Mouse (Mus musculus) 3134 (cell line): Measurements from ENCODE around the gene Robo1.

ENCODE experiments used
- DNase-seq: peaks from one replicate; pipeline ENCODE4 v3.0.0-alpha.2; 2011; ENCODE audit warnings: low spot score; ENCODE audit not compliant: insufficient read length; ENCODE audit errors: extremely low read depth

Gene Robo1

GRCm38 (mm10) chr16:72800121-72800749 lies 492.1 kb downstream of the Robo1 start:
- no peak for DNase-seq

GRCm38 (mm10) chr16:72800788-72801187 lies 492.7 kb downstream of the Robo1 start:
- no peak for DNase-seq

GRCm38 (mm10) chr16:72808351-72808750 lies 500.2 kb downstream of the Robo1 start:
- no peak for DNase-seq

- no peak for DNase-seq
Measured at GRCm38 (mm10) chr16:72810942-72811341, 502.8 kb downstream of the Robo1 start.

GRCm38 (mm10) chr16:72811494-72811893 lies 503.4 kb downstream of the Robo1 start:
- no peak for DNase-seq

GRCm38 (mm10) chr16:72811908-72812307 lies 503.8 kb downstream of the Robo1 start:
- no peak for DNase-seq

- DNase-seq = no peak
Measured at GRCm38 (mm10) chr16:72828381-72828780, 520.3 kb downstream of the Robo1 start.

GRCm38 (mm10) chr16:72829530-72829929 lies 521.4 kb downstream of the Robo1 start:
- no peak for DNase-seq

- no peak for DNase-seq
Measured at GRCm38 (mm10) chr16:72830394-72831056, 522.4 kb downstream of the Robo1 start.

GRCm38 (mm10) chr16:72834266-72834665 lies 526.2 kb downstream of the Robo1 start:
- DNase-seq = no peak

GRCm38 (mm10) chr16:72839031-72839430 lies 530.9 kb downstream of the Robo1 start:
- no peak for DNase-seq

GRCm38 (mm10) chr16:72841066-72841465 lies 533.0 kb downstream of the Robo1 start:
- DNase-seq = no peak

GRCm38 (mm10) chr16:72854101-72854500 lies 546.0 kb downstream of the Robo1 start:
- no peak for DNase-seq

- DNase-seq = no peak
Measured at GRCm38 (mm10) chr16:72854809-72855503, 546.9 kb downstream of the Robo1 start.

GRCm38 (mm10) chr16:72861707-72862277 lies 553.7 kb downstream of the Robo1 start:
- DNase-seq = no peak

GRCm38 (mm10) chr16:72866011-72866410 lies 557.9 kb downstream of the Robo1 start:
- DNase-seq = no peak

GRCm38 (mm10) chr16:72874934-72875732 lies 567.0 kb downstream of the Robo1 start:
- no peak for DNase-seq

GRCm38 (mm10) chr16:72888108-72888507 lies 580.0 kb downstream of the Robo1 start:
- DNase-seq = no peak

GRCm38 (mm10) chr16:72889401-72889800 lies 581.3 kb downstream of the Robo1 start:
- DNase-seq = no peak

GRCm38 (mm10) chr16:72897125-72897524 lies 589.0 kb downstream of the Robo1 start:
- no peak for DNase-seq

GRCm38 (mm10) chr16:72908895-72909294 lies 600.8 kb downstream of the Robo1 start:
- no peak for DNase-seq
